Mouse (Mus musculus): ENCODE data around the gene Agbl4. TPM values are rescaled to one million over a fixed set of nuclear protein-coding genes. Genes with fewer than 3 reads are reported as not detected.

The Agbl4 gene
- total and polyA plus RNA-seq, 3 experiments: not detected

- no peaks in the 10 kb centered on the region for H3K27me3 ChIP-seq (ENCODE audit: control insufficient read depth in 1 of 2, insufficient read depth in 2 of 2, low read length in 2 of 2)
- H3K27ac ChIP-seq (ENCODE audit: control insufficient read depth, low read depth, low read length): no peak overlapping the region
- TF ChIP-seq RAD21 (IDR thresholded peaks at IDR 0.05; ENCODE audit: low read depth, low read length) (no peak), CHD1 (IDR thresholded peaks at IDR 0.05; ENCODE audit: low read depth, low read length) (no peak), NRF1 (IDR thresholded peaks at IDR 0.05; ENCODE audit: insufficient read depth, low read depth, low read length, poor library complexity, severe bottlenecking) (no peak), MAZ (IDR thresholded peaks at IDR 0.05; ENCODE audit: low read depth, low read length) (no peak), CHD2 (IDR thresholded peaks at IDR 0.05; ENCODE audit: low read length) (no peak), EP300 (IDR thresholded peaks at IDR 0.05; ENCODE audit: low read depth in 1 of 2, low read length in 2 of 2) (no peak), ETS1 (IDR thresholded peaks at IDR 0.05; ENCODE audit: low read depth, low read length) (no peak), HCFC1 (IDR thresholded peaks at IDR 0.05; ENCODE audit: low read depth, low read length) (no peak), POLR2A (IDR thresholded peaks at IDR 0.05; ENCODE audit: control insufficient read depth in 1 of 2, insufficient read depth in 1 of 2, low read depth in 1 of 2, low read length in 2 of 2, poor library complexity in 1 of 2) (no peak), MEF2A (IDR thresholded peaks at IDR 0.05; ENCODE audit: extremely low read depth, insufficient replicate concordance, low read depth, low read length, poor library complexity, severe bottlenecking) (no peak), ZNF384 (IDR thresholded peaks at IDR 0.05; ENCODE audit: low read depth, low read length) (no peak), MYB (IDR thresholded peaks at IDR 0.05; ENCODE audit: low read depth, low read length) (no peak), ELF1 (IDR thresholded peaks at IDR 0.05; ENCODE audit: low read depth, low read length) (no peak), TBP (IDR thresholded peaks at IDR 0.05; ENCODE audit: low read depth, low read length) (no peak)
- no peak overlapping the region for H3K9ac ChIP-seq (ENCODE audit: control insufficient read depth, low read depth, low read length, poor library complexity, severe bottlenecking)
- H3K4me1 ChIP-seq (ENCODE audit: control insufficient read depth in 1 of 2, insufficient read depth in 2 of 2, low read length in 2 of 2): no peaks in the 10 kb centered on the region
- H3K9me3 ChIP-seq (replicated peaks; ENCODE audit: insufficient read depth, low read length): no peaks in the 10 kb centered on the region
- no peaks in the 10 kb centered on the region for H3K36me3 ChIP-seq (ENCODE audit: control insufficient read depth in 1 of 2, insufficient read depth in 2 of 2, low read length in 2 of 2)
- H3K79me2 ChIP-seq (ENCODE audit: control insufficient read depth, insufficient read depth, low read length, poor library complexity): no peaks in the 10 kb centered on the region
- no peak overlapping the region for H3K4me3 ChIP-seq (ENCODE audit: control insufficient read depth in 1 of 2, insufficient read depth in 1 of 2, low read depth in 2 of 2, low read length in 2 of 2)
- DNase-seq (ENCODE audit: low read depth, low spot score): no peak
Observed at GRCm38 (mm10) chr4:111673904-111674303, 1276.4 kb downstream of the Agbl4 start.

- H3K4me1 ChIP-seq (ENCODE audit: control insufficient read depth in 1 of 2, insufficient read depth in 2 of 2, low read length in 2 of 2): no peaks in the 10 kb centered on the region
- H3K4me3 ChIP-seq (ENCODE audit: control insufficient read depth in 1 of 2, insufficient read depth in 1 of 2, low read depth in 2 of 2, low read length in 2 of 2): no peak overlapping the region
- no peaks in the 10 kb centered on the region for H3K27me3 ChIP-seq (ENCODE audit: control insufficient read depth in 1 of 2, insufficient read depth in 2 of 2, low read length in 2 of 2)
- no peak overlapping the region for H3K27ac ChIP-seq (ENCODE audit: control insufficient read depth, low read depth, low read length)
- no peaks in the 10 kb centered on the region for H3K79me2 ChIP-seq (ENCODE audit: control insufficient read depth, insufficient read depth, low read length, poor library complexity)
- no peaks in the 10 kb centered on the region for H3K36me3 ChIP-seq (ENCODE audit: control insufficient read depth in 1 of 2, insufficient read depth in 2 of 2, low read length in 2 of 2)
- H3K9ac ChIP-seq (ENCODE audit: control insufficient read depth, low read depth, low read length, poor library complexity, severe bottlenecking): no peak overlapping the region
- no peak for DNase-seq (ENCODE audit: low read depth, low spot score)
- TF ChIP-seq SMC3 (IDR thresholded peaks at IDR 0.05; ENCODE audit: low read depth, low read length): no peak
- no peak for TF ChIP-seq ZMIZ1 (IDR thresholded peaks at IDR 0.05; ENCODE audit: low read depth, low read length)
- TF ChIP-seq ZKSCAN1 (IDR thresholded peaks at IDR 0.05; ENCODE audit: low read depth, low read length): no peak
- no peak for TF ChIP-seq NELFE (IDR thresholded peaks at IDR 0.05; ENCODE audit: low read depth, low read length)
- TF ChIP-seq POLR2AphosphoS5 (IDR thresholded peaks at IDR 0.05; ENCODE audit: borderline replicate concordance, low read depth, low read length): no peak
- TF ChIP-seq USF2 (IDR thresholded peaks at IDR 0.05; ENCODE audit: borderline replicate concordance in 1 of 2, insufficient read depth in 1 of 2, low read depth in 1 of 2, low read length in 2 of 2): no peak
- TF ChIP-seq TAL1 (IDR thresholded peaks at IDR 0.05; ENCODE audit: low read length): no peak
- no peak for TF ChIP-seq TCF12 (IDR thresholded peaks at IDR 0.05; ENCODE audit: low read depth, low read length)
- TF ChIP-seq KAT2A (conservative IDR thresholded peaks at IDR 0.05; ENCODE audit: low read depth, low read length): no peak
- TF ChIP-seq POLR2A (IDR thresholded peaks at IDR 0.05; ENCODE audit: control insufficient read depth in 1 of 2, insufficient read depth in 1 of 2, low read depth in 1 of 2, low read length in 2 of 2, poor library complexity in 1 of 2): no peak
- no peak for TF ChIP-seq MYC (IDR thresholded peaks at IDR 0.05; ENCODE audit: low read depth, low read length)
- no peak for TF ChIP-seq TBP (IDR thresholded peaks at IDR 0.05; ENCODE audit: low read depth, low read length)
- no peak for TF ChIP-seq MAX (IDR thresholded peaks at IDR 0.05; ENCODE audit: low read length)
- no peak for TF ChIP-seq RCOR1 (IDR thresholded peaks at IDR 0.05; ENCODE audit: low read depth, low read length)
- TF ChIP-seq NRF1 (IDR thresholded peaks at IDR 0.05; ENCODE audit: insufficient read depth, low read depth, low read length, poor library complexity, severe bottlenecking): no peak
- no peak for TF ChIP-seq MAZ (IDR thresholded peaks at IDR 0.05; ENCODE audit: low read depth, low read length)
- no peak for TF ChIP-seq E2F4 (IDR thresholded peaks at IDR 0.05; ENCODE audit: borderline replicate concordance, low read depth, low read length)
- no peak for TF ChIP-seq EP300 (IDR thresholded peaks at IDR 0.05; ENCODE audit: low read depth in 1 of 2, low read length in 2 of 2)
- no peaks in the 10 kb centered on the region for H3K9me3 ChIP-seq (replicated peaks; ENCODE audit: insufficient read depth, low read length)
Observed at GRCm38 (mm10) chr4:111681926-111682325, 1284.5 kb downstream of the Agbl4 start.
